Mouse (Mus musculus) liver, embryonic 14.5 days (tissue): ENCODE measurements around the gene Pigu. TPM values are rescaled to one million over a fixed set of nuclear protein-coding genes. Genes with fewer than 3 reads are reported as not detected.

Source experiments
- ATAC-seq: fragments of 200-750 bp; cut with Nextera tagmentation; 2 replicates; pipeline ENCODE4 v1.8.0; 2017; ENCODE audit warnings: moderate number of reproducible peaks, mild to moderate bottlenecking, moderate library complexity; ENCODE audit not compliant: insufficient read depth
- DNase-seq, 3 experiments: peaks; one replicate each; pipeline ENCODE4 v3.0.0-alpha.2; 2012 to 2013; ENCODE audit warnings: low read depth in 3 of 3, low spot score in 3 of 3
- H3K27ac ChIP-seq: fragments of 300-500 bp; sonication (generic); 2 replicates; pipeline ENCODE4 v1.5.1; 2014; ENCODE audit warnings: moderate library complexity, mild to moderate bottlenecking, control low read depth, inconsistent platforms
- H3K27me3 ChIP-seq: fragments of 300-500 bp; sonication (generic); 2 replicates; pipeline ENCODE4 v1.6.1; 2014; ENCODE audit warnings: mild to moderate bottlenecking, low read length, moderate library complexity; ENCODE audit not compliant: control insufficient read depth, insufficient read depth
- H3K36me3 ChIP-seq: fragments of 300-500 bp; sonication (generic); replicated peaks from 2 replicates; pipeline ENCODE4 v1.6.1; 2014; ENCODE audit warnings: low read depth; ENCODE audit not compliant: control insufficient read depth, insufficient read depth
- H3K4me1 ChIP-seq, 2 experiments: fragments of 200-500 bp in 1 of 2; fragments of 300-500 bp in 1 of 2; sonication (generic) in 1 of 2; replicated peaks; 2 replicates each; pipeline ENCODE4 v1.6.1; 2012 to 2014; ENCODE audit warnings: antibody characterized with exemption in 1 of 2, inconsistent platforms in 1 of 2, low read length in 1 of 2; ENCODE audit not compliant: control insufficient read depth in 2 of 2, insufficient read depth in 2 of 2
- H3K4me2 ChIP-seq: fragments of 300-500 bp; sonication (generic); 2 replicates; pipeline ENCODE4 v1.6.1; 2014; ENCODE audit warnings: low read depth, mild to moderate bottlenecking, control low read depth, moderate library complexity
- H3K4me3 ChIP-seq, 2 experiments: fragments of 200-500 bp in 1 of 2; fragments of 300-500 bp in 1 of 2; sonication (generic) in 1 of 2; 2 replicates each; pipeline ENCODE4 v1.5.1; 2012 to 2014; ENCODE audit warnings: low read depth in 2 of 2, low read length in 2 of 2, mild to moderate bottlenecking in 2 of 2, control low read depth in 1 of 2, inconsistent platforms in 1 of 2, moderate library complexity in 1 of 2; ENCODE audit not compliant: insufficient read depth in 1 of 2
- H3K9ac ChIP-seq: fragments of 300-500 bp; sonication (generic); replicated peaks from 2 replicates; pipeline ENCODE4 v1.6.1; 2014; ENCODE audit warnings: mild to moderate bottlenecking, control low read depth, moderate library complexity
- H3K9me3 ChIP-seq: fragments of 300-500 bp; sonication (generic); 2 replicates; pipeline ENCODE4 v1.6.1; 2016; ENCODE audit warnings: low read length, mixed read lengths; ENCODE audit not compliant: control insufficient read depth
- CTCF ChIP-seq: IDR thresholded peaks from 2 replicates; pipeline ENCODE4 v1.5.1; 2016; ENCODE audit warnings: antibody characterized with exemption, low read depth, control low read depth
- EP300 ChIP-seq: IDR thresholded peaks from 2 replicates; pipeline ENCODE4 v1.6.1; 2016; ENCODE audit warnings: antibody characterized with exemption, low read depth
- WGBS: fragments of 180-500 bp; shearing (Covaris S2); extraction: QIAGEN DNeasy Blood & Tissue Kit; methylation state at CpG from one replicate; pipeline ENCODE4 v1.1.7; 2014; ENCODE audit not compliant: insufficient replicate concordance; 5-methylcytosine and 5-hydroxymethylcytosine counted together
- polyA plus RNA-seq, 2 experiments: library from polyadenylated mRNA; depleted of rRNA in 1 of 2; stranded (reverse) in 1 of 2; unstranded in 1 of 2; fragments of >200 nt; fragmentation: Nextera tagmentation in 1 of 2; extraction: Ambion mirVana in 1 of 2; gene quantifications; 2 replicates each; pipeline versions ENCODE4 v1.2.1 to v1.2.3; 2012 to 2014

Gene Pigu
- polyA plus RNA-seq, 2 experiments = 16.7 to 24.4 TPM

- Histone ChIP-seq H3K4me2 (no peak overlapping the region), H3K9me3 (no peaks in the 10 kb centered on the region), H3K4me3 (no peak overlapping the region), H3K27ac (no peak overlapping the region), H3K36me3 (peaks cover 2% of the 10 kb centered on the region; the same call in 1 of the 2 replicates), H3K27me3 (no peaks in the 10 kb centered on the region), H3K9ac (no peak overlapping the region), H3K4me1 (no peaks in the 10 kb centered on the region)
- 74% methylated on average over 4 of the region's 4 CpGs for WGBS
- TF ChIP-seq EP300 = no peak
- no peak for TF ChIP-seq CTCF
- ATAC-seq (no peak), DNase-seq (no peak)
These were observed 31.2 kb downstream of the Pigu start for GRCm38 (mm10) chr2:155326001-155326400.

- Histone ChIP-seq H3K4me2 (no peak overlapping the region), H3K9ac (no peak overlapping the region), H3K27me3 (no peaks in the 10 kb centered on the region), H3K27ac (no peak overlapping the region), H3K9me3 (no peaks in the 10 kb centered on the region), H3K4me3 (no peak overlapping the region), H3K36me3 (no peaks in the 10 kb centered on the region; the same call in 1 of the 2 replicates), H3K4me1 (no peaks in the 10 kb centered on the region; a peak in 2 of 4 replicates)
- no peak for ATAC-seq
- no peak for TF ChIP-seq EP300
- no peak for TF ChIP-seq CTCF
- 63% methylated on average over 5 of the region's 5 CpGs for WGBS
- no peak for DNase-seq
These were observed 36.6 kb downstream of the Pigu start for GRCm38 (mm10) chr2:155320596-155320995.

- Histone ChIP-seq H3K36me3 (no peaks in the 10 kb centered on the region; the same call in none of the 2 replicates), H3K4me2 (no peak overlapping the region)
- no peak for ATAC-seq
These were observed 38.6 kb downstream of the Pigu start for GRCm38 (mm10) chr2:155318618-155319017.

GRCm38 (mm10) chr2:155313671-155314070 lies 43.6 kb downstream of the Pigu start:
- DNase-seq (no peak), ATAC-seq (no peak)
- Histone ChIP-seq H3K9ac (no peak overlapping the region), H3K4me1 (no peaks in the 10 kb centered on the region; a peak in 1 of 4 replicates), H3K9me3 (no peaks in the 10 kb centered on the region), H3K36me3 (no peaks in the 10 kb centered on the region; the same call in 1 of the 2 replicates), H3K4me3 (no peak overlapping the region), H3K27ac (no peak overlapping the region), H3K27me3 (no peaks in the 10 kb centered on the region), H3K4me2 (no peak overlapping the region)
- 68% methylated on average over 6 of the region's 6 CpGs for WGBS
- TF ChIP-seq CTCF (no peak), EP300 (no peak)

More at GRCm38 (mm10) chr2:155318618-155319017, 38.6 kb downstream of the Pigu start:
- no peaks in the 10 kb centered on the region for H3K27me3 ChIP-seq
- no peak overlapping the region for H3K9ac ChIP-seq
- H3K9me3 ChIP-seq = no peaks in the 10 kb centered on the region
- H3K27ac ChIP-seq = no peak overlapping the region
- H3K4me3 ChIP-seq = no peak overlapping the region
- DNase-seq = peak in 1 of 3 experiments; percentile 2
- no peak for TF ChIP-seq CTCF
- TF ChIP-seq EP300 = no peak
- H3K4me1 ChIP-seq = no peaks in the 10 kb centered on the region; a peak in 2 of 4 replicates
- 72% methylated on average over 2 of the region's 2 CpGs for WGBS

- DNase-seq (no peak), ATAC-seq (no peak)
- Histone ChIP-seq H3K9me3 (no peaks in the 10 kb centered on the region), H3K27ac (no peak overlapping the region), H3K27me3 (no peaks in the 10 kb centered on the region), H3K36me3 (no peaks in the 10 kb centered on the region; the same call in 1 of the 2 replicates), H3K4me3 (no peak overlapping the region), H3K4me2 (no peak overlapping the region), H3K9ac (no peak overlapping the region), H3K4me1 (no peaks in the 10 kb centered on the region)
- TF ChIP-seq CTCF = peak; percentile 34; the same call in 1 of the 2 replicates
- no peak for TF ChIP-seq EP300
- 69% methylated on average over 3 of the region's 3 CpGs for WGBS
These were observed 48.2 kb downstream of the Pigu start for GRCm38 (mm10) chr2:155308936-155309592.
